ENCODE assay signal across 20 mouse cellular contexts in the genomic region with DNA sequence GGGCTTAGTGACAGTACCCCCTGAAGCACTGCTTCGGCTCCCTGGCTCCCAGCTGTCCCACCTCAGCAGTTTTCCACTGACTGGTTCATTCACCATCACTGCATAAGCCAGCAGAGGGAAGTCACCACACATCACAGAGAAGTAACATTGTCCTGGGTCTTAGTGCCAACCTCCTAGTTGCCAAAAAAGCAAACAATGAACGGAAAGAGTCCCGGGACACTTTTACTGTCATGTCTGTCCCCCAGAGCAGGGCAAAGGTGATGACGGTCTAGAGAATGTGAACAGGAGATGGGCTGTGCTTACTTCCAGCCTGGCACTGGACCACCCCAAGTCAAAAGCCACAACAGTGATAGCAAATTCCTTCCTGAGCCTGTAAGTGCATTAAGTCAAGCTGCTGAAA. TPM values are rescaled to one million over a fixed set of nuclear protein-coding genes. Genes with fewer than 3 reads are reported as not detected.
"Had no signal": no experiment of that assay in that cellular context is flagged by ENCODE, and none has a peak within 500 bp of the region (broad histone marks: within the 10 kb centered on the region; RNA-seq: fewer than 3 reads in every experiment).

No protein-coding gene starts in this region.

- DNase-seq: left cerebral cortex, postnatal 4 days; liver, embryonic 13.5 days; lung, adult 2 months; lung, postnatal 14 days; lung, postnatal 4 days; midbrain, embryonic 14.5 days; thymus, adult 18-20 months; thymus, postnatal 36 days had no signal

- H3K9me3 ChIP-seq: limb, embryonic 12.5 days; limb, embryonic 15.5 days; liver, embryonic 13.5 days had no signal

- H3K4me3 ChIP-seq: limb, embryonic 12.5 days; limb, embryonic 15.5 days; liver, embryonic 13.5 days had no signal

- H3K27me3 ChIP-seq: limb, embryonic 12.5 days; limb, embryonic 15.5 days; liver, embryonic 13.5 days had no signal

- H3K4me1 ChIP-seq: limb, embryonic 12.5 days; limb, embryonic 15.5 days; liver, embryonic 13.5 days had no signal

- H3K9ac ChIP-seq: limb, embryonic 12.5 days; limb, embryonic 15.5 days; liver, embryonic 13.5 days had no signal

- H3K27ac ChIP-seq: limb, embryonic 12.5 days; limb, embryonic 15.5 days; liver, embryonic 13.5 days had no signal

- H3K4me2 ChIP-seq: limb, embryonic 12.5 days; limb, embryonic 15.5 days; liver, embryonic 13.5 days; midbrain, embryonic 11.5 days had no signal

- ATAC-seq: inflammation-experienced regulatory T-cells, adult 6 months had no signal

RNA-seq across cellular contexts. Expression of a gene that starts 29.9 kb away (rescaled TPM):
- total RNA-seq: layer of hippocampus, adult 18-20 months; left cerebral cortex, postnatal 4 days; megakaryocyte progenitor cell, adult 5-6 weeks; megakaryocyte-erythroid progenitor cell, adult 5-6 weeks; midbrain, postnatal 0 days had no signal
- polyA plus RNA-seq: inflammation-experienced regulatory T-cells, adult 6 months; limb, embryonic 12.5 days; limb, embryonic 15.5 days; liver, embryonic 13.5 days; lung, embryonic 16.5 days; midbrain, embryonic 11.5 days; neural tube, embryonic 11.5 days; neural tube, embryonic 14.5 days; stomach, embryonic 16.5 days had no signal
